Mouse (Mus musculus) megakaryocyte, embryonic 14.5 days (primary cell): ENCODE measurements around the gene Npsr1.

ENCODE experiments used
- FLI1 ChIP-seq: IDR thresholded peaks from 2 replicates; pipeline ENCODE4 v1.6.1; 2012; ENCODE audit warnings: low read length, inconsistent platforms, mixed read lengths
- GATA1 ChIP-seq: IDR thresholded peaks from 3 replicates; pipeline ENCODE4 v1.6.1; 2012; ENCODE audit warnings: mixed read lengths, low read length, inconsistent platforms, borderline replicate concordance

- no peak for TF ChIP-seq GATA1
- no peak for TF ChIP-seq FLI1
These were observed 193.6 kb downstream of the Npsr1 start for GRCm38 (mm10) chr9:24291385-24291784.
